Mouse (Mus musculus): ENCODE measurements around the gene Tmbim1.

DNA sequence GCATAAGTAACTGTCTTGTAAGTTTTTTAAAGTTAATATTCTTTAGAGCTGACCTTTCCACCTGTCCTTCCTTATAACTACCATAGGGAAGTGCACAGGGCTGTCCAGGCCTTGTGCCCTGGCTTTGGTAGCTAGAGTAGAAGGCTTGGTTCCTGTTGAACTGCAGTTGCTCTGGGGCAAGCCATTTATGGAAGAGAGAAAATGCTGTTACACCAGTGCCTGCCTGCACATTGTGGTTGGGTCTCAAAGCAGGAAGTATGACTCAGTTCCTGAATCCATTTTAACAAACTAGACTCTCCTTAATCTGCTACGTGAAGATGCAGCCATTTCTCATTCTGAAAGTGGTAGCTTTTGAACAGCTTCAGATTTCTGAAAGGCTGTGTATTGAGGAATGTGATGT, 56.6 kb downstream of the Tmbim1 start:
- TF ChIP-seq CTCF (IDR thresholded peaks at IDR 0.05; ENCODE audit: insufficient read depth, low read length) (no peak), POLR2A (IDR thresholded peaks at IDR 0.05; ENCODE audit: borderline replicate concordance, extremely low read depth, low read depth, low read length) (no peak)
